Mouse (Mus musculus): ENCODE data around the gene Rilpl1. TPM values are rescaled to one million over a fixed set of nuclear protein-coding genes. Genes with fewer than 3 reads are reported as not detected.
A peak's percentile ranks its signal among the peaks of the same experiment; 100 is the strongest.

Rilpl1 gene
- polyA plus RNA-seq, 1 experiment from 2014 or later: 27.7 TPM

DNA sequence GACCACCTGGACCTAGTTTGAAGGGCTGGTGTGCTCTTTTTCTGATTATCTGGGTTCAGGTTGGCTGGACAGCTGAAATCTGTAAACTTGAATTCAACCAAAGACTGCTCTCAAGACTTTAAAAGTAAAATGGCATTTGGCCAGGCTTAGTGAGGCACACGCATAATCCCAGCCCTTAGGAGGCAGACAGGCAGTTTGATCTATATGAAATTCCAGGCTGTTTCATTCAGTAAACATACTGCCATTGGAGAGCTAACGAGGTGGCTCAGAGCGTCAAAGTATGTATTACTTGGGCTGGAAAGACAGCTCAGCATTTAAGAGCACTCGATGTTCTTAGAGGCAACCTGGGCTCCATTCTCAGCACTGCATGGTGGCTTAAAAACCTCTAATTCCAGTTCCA is 39.5 kb downstream of the Rilpl1 start:
- Histone ChIP-seq H3K9ac (ENCODE audit: low read length) (no peak overlapping the region), H3K36me3 (ENCODE audit: control insufficient read depth, insufficient read depth) (peaks cover 17% of the 10 kb centered on the region), H3K9me3 (replicated peaks; ENCODE audit: control insufficient read depth, low read length) (no peaks in the 10 kb centered on the region), H3K4me1 (ENCODE audit: control insufficient read depth, insufficient read depth, low read length) (no peaks in the 10 kb centered on the region), H3K27ac (ENCODE audit: low read length) (no peak overlapping the region), H3K4me3 (ENCODE audit: low read length) (no peak overlapping the region), H3K4me2 (ENCODE audit: low read depth, low read length) (no peak overlapping the region), H3K27me3 (ENCODE audit: control insufficient read depth, insufficient read depth, low read length) (no peaks in the 10 kb centered on the region)
- ATAC-seq (replicated peaks; ENCODE audit: extremely low read depth, insufficient read depth, low FRiP score): no peak
- 85% methylated on average over 4 of the region's 4 CpGs for WGBS

- ATAC-seq (replicated peaks; ENCODE audit: extremely low read depth, insufficient read depth, low FRiP score): no peak
- Histone ChIP-seq H3K9ac (ENCODE audit: low read length) (no peak overlapping the region), H3K9me3 (replicated peaks; ENCODE audit: control insufficient read depth, low read length) (no peaks in the 10 kb centered on the region), H3K4me3 (ENCODE audit: low read length) (no peak overlapping the region), H3K4me2 (ENCODE audit: low read depth, low read length) (no peak overlapping the region), H3K27me3 (ENCODE audit: control insufficient read depth, insufficient read depth, low read length) (no peaks in the 10 kb centered on the region), H3K4me1 (ENCODE audit: control insufficient read depth, insufficient read depth, low read length) (peaks cover 7% of the 10 kb centered on the region), H3K27ac (ENCODE audit: low read length) (no peak overlapping the region), H3K36me3 (ENCODE audit: control insufficient read depth, insufficient read depth) (peaks cover 17% of the 10 kb centered on the region)
- 92% methylated on average over 3 of the region's 3 CpGs for WGBS
Measured at GRCm38 (mm10) chr5:124488885-124489284, 42.3 kb downstream of the Rilpl1 start.

- no peaks in the 10 kb centered on the region for H3K36me3 ChIP-seq (ENCODE audit: control insufficient read depth, insufficient read depth)
- no peak overlapping the region for H3K4me3 ChIP-seq (ENCODE audit: low read length)
- 81% methylated on average over 5 of the region's 5 CpGs for WGBS
- no peaks in the 10 kb centered on the region for H3K9me3 ChIP-seq (replicated peaks; ENCODE audit: control insufficient read depth, low read length)
- no peak overlapping the region for H3K4me2 ChIP-seq (ENCODE audit: low read depth, low read length)
- H3K27ac ChIP-seq (ENCODE audit: low read length): no peak overlapping the region; the same call in 1 of the 2 replicates
- no peak for ATAC-seq (replicated peaks; ENCODE audit: extremely low read depth, insufficient read depth, low FRiP score)
- H3K4me1 ChIP-seq (ENCODE audit: control insufficient read depth, insufficient read depth, low read length): peaks cover 7% of the 10 kb centered on the region
- no peak overlapping the region for H3K9ac ChIP-seq (ENCODE audit: low read length)
- H3K27me3 ChIP-seq (ENCODE audit: control insufficient read depth, insufficient read depth, low read length): no peaks in the 10 kb centered on the region
Measured at GRCm38 (mm10) chr5:124485654-124486053, 45.5 kb downstream of the Rilpl1 start.

GRCm38 (mm10) chr5:124483655-124484396 is 47.4 kb downstream of the Rilpl1 start:
- Histone ChIP-seq H3K4me2 (ENCODE audit: low read depth, low read length) (peak overlapping the region; percentile 88), H3K27me3 (ENCODE audit: control insufficient read depth, insufficient read depth, low read length) (no peaks in the 10 kb centered on the region), H3K9ac (ENCODE audit: low read length) (peak overlapping the region; percentile 93), H3K4me1 (ENCODE audit: control insufficient read depth, insufficient read depth, low read length) (peaks cover 7% of the 10 kb centered on the region), H3K27ac (ENCODE audit: low read length) (peak overlapping the region; percentile 99), H3K36me3 (ENCODE audit: control insufficient read depth, insufficient read depth) (no peaks in the 10 kb centered on the region), H3K4me3 (ENCODE audit: low read length) (peak overlapping the region; percentile 78), H3K9me3 (replicated peaks; ENCODE audit: control insufficient read depth, low read length) (no peaks in the 10 kb centered on the region)
- peak; percentile 19 for ATAC-seq (replicated peaks; ENCODE audit: extremely low read depth, insufficient read depth, low FRiP score)
- WGBS: 7% methylated on average over 15 of the region's 15 CpGs

GRCm38 (mm10) chr5:124482966-124483654 is 48.1 kb downstream of the Rilpl1 start, which contains the start of gene Snrnp35:
Gene Snrnp35 (plus strand): TSS chr5:124483134.
- Histone ChIP-seq H3K27me3 (ENCODE audit: control insufficient read depth, insufficient read depth, low read length) (no peaks in the 10 kb centered on the region), H3K4me1 (ENCODE audit: control insufficient read depth, insufficient read depth, low read length) (peaks cover 11% of the 10 kb centered on the region), H3K27ac (ENCODE audit: low read length) (peak within 1 kb of the TSS; percentile 99), H3K36me3 (ENCODE audit: control insufficient read depth, insufficient read depth) (no peaks in the 10 kb centered on the region), H3K9me3 (replicated peaks; ENCODE audit: control insufficient read depth, low read length) (no peaks in the 10 kb centered on the region), H3K4me2 (ENCODE audit: low read depth, low read length) (peak within 1 kb of the TSS; percentile 88), H3K9ac (ENCODE audit: low read length) (peak within 1 kb of the TSS; percentile 93), H3K4me3 (ENCODE audit: low read length) (peak within 1 kb of the TSS; percentile 78)
- ATAC-seq (replicated peaks; ENCODE audit: extremely low read depth, insufficient read depth, low FRiP score): peak; percentile 89
- WGBS: under 1% methylated on average over 48 of the region's 48 CpGs

GRCm38 (mm10) chr5:124482436-124482965 is 48.7 kb downstream of the Rilpl1 start:
- ATAC-seq (replicated peaks; ENCODE audit: extremely low read depth, insufficient read depth, low FRiP score): no peak
- peaks cover 11% of the 10 kb centered on the region for H3K4me1 ChIP-seq (ENCODE audit: control insufficient read depth, insufficient read depth, low read length)
- H3K9ac ChIP-seq (ENCODE audit: low read length): peak overlapping the region; percentile 93
- no peaks in the 10 kb centered on the region for H3K36me3 ChIP-seq (ENCODE audit: control insufficient read depth, insufficient read depth)
- no peaks in the 10 kb centered on the region for H3K27me3 ChIP-seq (ENCODE audit: control insufficient read depth, insufficient read depth, low read length)
- no peaks in the 10 kb centered on the region for H3K9me3 ChIP-seq (replicated peaks; ENCODE audit: control insufficient read depth, low read length)
- peak overlapping the region; percentile 99 for H3K27ac ChIP-seq (ENCODE audit: low read length)
- H3K4me2 ChIP-seq (ENCODE audit: low read depth, low read length): peak overlapping the region; percentile 88
- H3K4me3 ChIP-seq (ENCODE audit: low read length): peak overlapping the region; percentile 78
- WGBS: 4% methylated on average over 13 of the region's 13 CpGs

DNA sequence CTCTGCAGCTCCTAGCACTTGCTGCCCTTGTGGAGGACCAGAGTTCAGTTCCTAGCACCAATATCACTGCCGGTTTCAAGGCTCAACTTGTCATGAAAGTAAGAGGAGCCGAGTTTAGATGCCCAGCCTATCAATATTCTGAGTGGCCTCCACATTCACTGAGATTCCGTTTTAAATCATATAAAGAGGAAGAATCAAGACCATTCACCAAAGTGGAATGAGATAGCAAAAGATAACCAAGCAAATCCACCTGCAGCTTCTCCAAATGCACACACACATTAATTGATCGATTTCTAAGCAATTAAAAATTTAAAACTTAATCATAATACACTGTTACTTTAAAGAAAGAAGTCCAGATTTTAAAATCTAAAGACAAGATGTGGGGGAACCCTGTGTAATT is 49.5 kb downstream of the Rilpl1 start:
- 90% methylated on average over 4 of the region's 4 CpGs for WGBS

DNA sequence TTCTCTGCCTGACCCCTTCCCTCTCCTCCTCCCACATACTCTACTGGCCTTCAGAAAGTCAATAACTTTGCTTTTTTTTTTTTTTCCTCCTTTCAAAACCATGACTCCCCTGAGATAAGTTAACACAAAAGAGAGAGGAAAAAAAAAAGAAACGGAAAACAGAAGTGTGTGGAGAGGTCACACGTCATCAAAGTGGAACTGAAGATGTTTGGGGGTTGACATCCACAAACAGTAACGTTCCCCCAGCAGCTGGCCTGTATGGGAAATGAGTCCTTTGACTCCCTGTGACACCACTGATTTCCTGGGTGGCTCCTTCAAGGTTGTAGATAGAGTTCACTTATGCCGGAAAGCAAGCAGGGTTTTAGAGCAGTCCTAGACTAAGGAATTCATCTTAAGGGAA is 51.1 kb downstream of the Rilpl1 start:
- ATAC-seq (replicated peaks; ENCODE audit: extremely low read depth, insufficient read depth, low FRiP score): no peak
- no peak overlapping the region for H3K4me3 ChIP-seq (ENCODE audit: low read length)
- H3K4me1 ChIP-seq (ENCODE audit: control insufficient read depth, insufficient read depth, low read length): peaks cover 11% of the 10 kb centered on the region
- no peak overlapping the region for H3K4me2 ChIP-seq (ENCODE audit: low read depth, low read length)
- peak overlapping the region; percentile 57 for H3K27ac ChIP-seq (ENCODE audit: low read length)
- H3K36me3 ChIP-seq (ENCODE audit: control insufficient read depth, insufficient read depth): no peaks in the 10 kb centered on the region
- 54% methylated on average over 4 of the region's 4 CpGs for WGBS
- H3K27me3 ChIP-seq (ENCODE audit: control insufficient read depth, insufficient read depth, low read length): no peaks in the 10 kb centered on the region
- H3K9me3 ChIP-seq (replicated peaks; ENCODE audit: control insufficient read depth, low read length): no peaks in the 10 kb centered on the region
- no peak overlapping the region for H3K9ac ChIP-seq (ENCODE audit: low read length)

More for the DNA sequence above, 49.5 kb downstream of the Rilpl1 start:
- no peaks in the 10 kb centered on the region for H3K27me3 ChIP-seq (ENCODE audit: control insufficient read depth, insufficient read depth, low read length)
- no peak for ATAC-seq (replicated peaks; ENCODE audit: extremely low read depth, insufficient read depth, low FRiP score)
- H3K27ac ChIP-seq (ENCODE audit: low read length): no peak overlapping the region
- H3K9me3 ChIP-seq (replicated peaks; ENCODE audit: control insufficient read depth, low read length): no peaks in the 10 kb centered on the region
- H3K4me1 ChIP-seq (ENCODE audit: control insufficient read depth, insufficient read depth, low read length): peaks cover 11% of the 10 kb centered on the region
- H3K4me3 ChIP-seq (ENCODE audit: low read length): no peak overlapping the region
- no peak overlapping the region for H3K4me2 ChIP-seq (ENCODE audit: low read depth, low read length)
- H3K36me3 ChIP-seq (ENCODE audit: control insufficient read depth, insufficient read depth): no peaks in the 10 kb centered on the region
- H3K9ac ChIP-seq (ENCODE audit: low read length): no peak overlapping the region

DNA sequence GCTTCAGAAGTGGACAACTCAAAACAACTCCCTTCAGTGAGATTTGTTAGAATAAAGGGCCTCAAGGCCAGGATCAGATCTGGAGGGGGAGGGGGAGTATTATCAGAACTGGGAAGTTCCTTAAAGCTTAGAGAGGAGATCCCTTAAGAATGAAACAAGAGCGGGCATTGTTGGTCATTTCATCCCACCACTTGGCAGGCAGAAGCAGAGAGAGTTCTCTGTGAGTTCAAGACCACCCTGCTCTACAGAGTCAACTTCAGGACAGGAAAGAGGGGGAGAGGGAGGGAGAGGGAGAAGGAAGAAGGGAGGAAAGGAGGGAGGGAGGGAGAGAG is 52.4 kb downstream of the Rilpl1 start:
- Histone ChIP-seq H3K36me3 (ENCODE audit: control insufficient read depth, insufficient read depth) (no peaks in the 10 kb centered on the region), H3K4me1 (ENCODE audit: control insufficient read depth, insufficient read depth, low read length) (peaks cover 4% of the 10 kb centered on the region), H3K27ac (ENCODE audit: low read length) (peak overlapping the region; percentile 77), H3K4me2 (ENCODE audit: low read depth, low read length) (peak overlapping the region; percentile 74; the same call in 1 of the 2 replicates), H3K9ac (ENCODE audit: low read length) (no peak overlapping the region), H3K27me3 (ENCODE audit: control insufficient read depth, insufficient read depth, low read length) (no peaks in the 10 kb centered on the region), H3K9me3 (replicated peaks; ENCODE audit: control insufficient read depth, low read length) (no peaks in the 10 kb centered on the region), H3K4me3 (ENCODE audit: low read length) (no peak overlapping the region)
- ATAC-seq (replicated peaks; ENCODE audit: extremely low read depth, insufficient read depth, low FRiP score): no peak
- WGBS: 64% methylated on average over 1 of the region's 1 CpGs
